Mouse (Mus musculus) G1E-ER4 (cell line): ENCODE measurements around the gene Scgb1b19. TPM values are rescaled to one million over a fixed set of nuclear protein-coding genes. Genes with fewer than 3 reads are reported as not detected.
"Not testable (repeated sequence)": the region's sequence is repeated elsewhere in the genome, so short reads cannot be mapped to it uniquely, and the experiment has no call there.

Experiments used
- GATA1 ChIP-seq: IDR thresholded peaks from one replicate; pipeline ENCODE4 v1.8.0; 2012; ENCODE audit warnings: low read length, inconsistent platforms
- polyA plus RNA-seq: library from polyadenylated mRNA; stranded (reverse); fragments of >175 nt; gene quantifications from 2 replicates; pipeline ENCODE4 v1.2.3, GENCODE M21; 2012

Gene Scgb1b19
- not detected in 2 replicates for polyA plus RNA-seq

- TF ChIP-seq GATA1 = not testable (repeated sequence)
Measured at GRCm38 (mm10) chr7:33286991-33287390, at the start of gene Scgb1b19. TSS of gene Scgb1b19 (plus strand) at chr7:33287291.

GRCm38 (mm10) chr7:33280238-33280637 lies 6.9 kb upstream of the Scgb1b19 start, which contains the start of gene Scgb2b19:
TSS of gene Scgb2b19 (minus strand) at chr7:33280338.
- not testable (repeated sequence) for TF ChIP-seq GATA1

Other genes starting within 250 kb of the Scgb1b19 start
- not detected in 2 replicates for gene Scgb2b17, start 230.7 kb upstream of the Scgb1b19 start, polyA plus RNA-seq
- not detected in 2 replicates for gene Scgb1b17, start 223.8 kb upstream of the Scgb1b19 start, polyA plus RNA-seq
- gene Scgb2b18, start 113.4 kb upstream of the Scgb1b19 start, polyA plus RNA-seq = not detected in 2 replicates
- gene Scgb1b18, start 101.7 kb upstream of the Scgb1b19 start, polyA plus RNA-seq = not detected in 2 replicates
- gene Scgb2b19, start 7.0 kb upstream of the Scgb1b19 start, polyA plus RNA-seq = not detected in 2 replicates
- not detected in 2 replicates for gene Scgb2b20, start 79.0 kb downstream of the Scgb1b19 start, polyA plus RNA-seq
- gene Scgb1b20, start 85.9 kb downstream of the Scgb1b19 start, polyA plus RNA-seq = not detected in 2 replicates
- gene Scgb2b21, start 233.2 kb downstream of the Scgb1b19 start, polyA plus RNA-seq = not detected in 2 replicates